Mouse (Mus musculus) neutrophil, adult 83 days (primary cell): ENCODE results near the gene Mettl24. TPM values are rescaled to one million over a fixed set of nuclear protein-coding genes. Genes with fewer than 3 reads are reported as not detected.

Source experiments
- total RNA-seq, 2 experiments: library from RNA; stranded (reverse); gene quantifications; one replicate each; pipeline ENCODE4 v1.2.4; 2023

Gene Mettl24
- not detected for total RNA-seq

GRCm38 (mm10) chr10:40683092-40683867 lies at the start of gene Mettl24:
Mettl24 (plus strand) TSS chr10:40683282.

Other genes with a start within 250 kb of the Mettl24 start
- gene Slc22a16, start 112.9 kb upstream of the Mettl24 start, total RNA-seq: not detected
- not detected for gene Ddo, start 53.3 kb upstream of the Mettl24 start, total RNA-seq
- gene Cdc40, start 200.0 kb downstream of the Mettl24 start, total RNA-seq: 10 to 100 TPM; 41.8 to 46.7 TPM
- gene Wasf1, start 200.2 kb downstream of the Mettl24 start, total RNA-seq: not detected